Mouse (Mus musculus) lung, adult 10 weeks (tissue): ENCODE data around the gene Tmcc3. TPM values are rescaled to one million over a fixed set of nuclear protein-coding genes. Genes with fewer than 3 reads are reported as not detected.

Experiments used
- polyA plus RNA-seq: library from polyadenylated mRNA; stranded (reverse); fragments of 350-450 nt; fragmentation: Illumina TruSeq; extraction: RNeasy Lipid Tissue Mini Kit (QIAGEN cat#74804); gene quantifications from one replicate; pipeline ENCODE4 v1.2.3, GENCODE M21; 2014; ENCODE audit warnings: low read depth, low replicate concordance; ENCODE audit not compliant: insufficient read depth

Gene Tmcc3
- 20.6 TPM for polyA plus RNA-seq

DNA sequence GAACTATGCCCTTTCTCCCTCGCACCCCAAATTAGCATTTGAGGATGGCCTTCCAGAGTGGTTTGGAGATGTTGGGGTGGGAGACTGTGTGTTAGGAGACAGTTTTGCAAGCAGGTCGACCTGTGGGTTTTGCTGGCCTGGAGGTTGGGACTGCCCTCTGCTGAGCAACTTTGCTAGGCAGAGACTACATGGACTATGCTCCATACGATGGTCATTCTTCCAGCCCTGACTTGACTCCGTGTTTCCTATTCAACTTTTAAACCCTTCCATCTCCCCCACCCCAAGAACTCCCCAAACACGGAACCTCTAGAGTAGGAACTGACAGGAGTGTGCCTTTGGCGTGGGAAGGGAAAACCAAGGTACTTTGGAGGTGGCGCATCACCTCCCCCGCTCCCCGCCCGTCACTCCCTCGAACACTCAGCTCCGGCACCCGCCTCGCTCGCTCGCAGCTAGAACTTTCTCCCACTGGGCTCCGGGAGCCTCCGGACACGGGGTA lies at the start of gene Tmcc3:
Gene Tmcc3, plus strand, starts transcription at position 439 of the 496 bp plus-strand sequence.

DNA sequence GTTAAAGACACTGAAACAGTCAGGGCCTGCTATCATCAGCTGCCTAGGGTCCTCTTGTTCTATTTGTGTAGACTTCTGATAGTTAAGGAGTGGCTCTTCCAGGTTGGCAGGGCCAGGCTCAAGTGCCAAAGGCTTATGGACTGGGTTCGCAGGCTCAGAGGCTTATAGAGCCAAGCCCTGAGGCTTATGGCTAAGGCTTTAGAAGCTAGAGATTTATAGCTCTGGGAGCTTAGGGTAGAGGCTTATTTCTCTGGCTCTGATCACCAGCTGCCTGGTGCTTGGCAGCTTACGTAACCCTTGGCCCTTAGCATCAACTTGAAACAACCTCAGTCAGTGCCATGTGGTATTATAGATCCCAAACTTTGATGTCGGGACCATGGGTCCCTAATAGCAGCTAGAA lies 13.3 kb upstream of the Tmcc3 start, which contains the start of gene Gm4792:
Gene Gm4792, minus strand, starts transcription at position 233 of the 400 bp plus-strand sequence.

Other genes with a start within 250 kb of the Tmcc3 start
- 4.7 TPM for gene Nr2c1, start 163.9 kb upstream of the Tmcc3 start, polyA plus RNA-seq
- 158 TPM for gene Ndufa12, start 113.2 kb upstream of the Tmcc3 start, polyA plus RNA-seq
- gene Gm4792, start 13.2 kb upstream of the Tmcc3 start, polyA plus RNA-seq = not detected